Comparison of ENCODE assay signal across 15 mouse cellular contexts in genomic region chr9:66266237-66267170, GRCm38 (mm10).
A peak's percentile ranks its signal among the peaks of the same experiment; 100 is the strongest.
DNase-seq lines count a peak whose midpoint lies in the region; ATAC-seq and TF ChIP-seq lines count a peak whose summit lies in the region.
"Had no signal": no experiment of that assay in that cellular context is flagged by ENCODE, and none has a peak within 500 bp of the region (broad histone marks: within the 10 kb centered on the region; RNA-seq: fewer than 3 reads in every experiment).

No protein-coding gene starts in this region.

- TF ChIP-seq CTCF in forebrain, postnatal 0 days (IDR thresholded peaks at IDR 0.05; ENCODE audit: low read depth), result no peak

- H3K9ac ChIP-seq in forebrain, embryonic 14.5 days (ENCODE audit: low read length), result no peak overlapping the region
- H3K9ac ChIP-seq in forebrain, postnatal 0 days, result no peak overlapping the region
- H3K9ac ChIP-seq in intestine, embryonic 15.5 days, result no peak overlapping the region
- H3K9ac ChIP-seq: embryonic facial prominence, embryonic 12.5 days; lung, embryonic 14.5 days; stomach, embryonic 15.5 days had no signal

- H3K27me3 ChIP-seq in forebrain, embryonic 14.5 days (replicated peaks; ENCODE audit: control insufficient read depth, insufficient read depth, low read length), result no peaks in the 10 kb centered on the region
- H3K27me3 ChIP-seq in forebrain, postnatal 0 days (ENCODE audit: insufficient read depth, low read length), result no peaks in the 10 kb centered on the region
- no peaks in the 10 kb centered on the region for H3K27me3 ChIP-seq in intestine, embryonic 15.5 days (replicated peaks)
- H3K27me3 ChIP-seq: embryonic facial prominence, embryonic 12.5 days; stomach, embryonic 15.5 days had no signal

- H3K36me3 ChIP-seq in forebrain, embryonic 14.5 days (ENCODE audit: control insufficient read depth, insufficient read depth, low read length), result no peaks in the 10 kb centered on the region
- H3K36me3 ChIP-seq in forebrain, postnatal 0 days (ENCODE audit: insufficient read depth), result no peaks in the 10 kb centered on the region
- H3K36me3 ChIP-seq in intestine, embryonic 15.5 days, result no peaks in the 10 kb centered on the region
- H3K36me3 ChIP-seq: embryonic facial prominence, embryonic 12.5 days; stomach, embryonic 15.5 days had no signal

- no peak for ATAC-seq in forebrain, embryonic 14.5 days
- no peak for ATAC-seq in forebrain, postnatal 0 days
- peak; percentile 89 for ATAC-seq in intestine, embryonic 15.5 days

- H3K27ac ChIP-seq in forebrain, embryonic 14.5 days (ENCODE audit: low read depth, low read length), result no peak overlapping the region
- no peak overlapping the region for H3K27ac ChIP-seq in forebrain, postnatal 0 days (ENCODE audit: low read depth, low read length)
- H3K27ac ChIP-seq in intestine, embryonic 15.5 days, result peak overlapping the region; percentile 67
- H3K27ac ChIP-seq: embryonic facial prominence, embryonic 12.5 days; stomach, embryonic 15.5 days had no signal

- H3K4me2 ChIP-seq in forebrain, embryonic 14.5 days (ENCODE audit: low read length), result no peak overlapping the region
- H3K4me2 ChIP-seq in forebrain, postnatal 0 days (ENCODE audit: low read depth), result no peak overlapping the region
- H3K4me2 ChIP-seq in intestine, embryonic 15.5 days (replicated peaks), result no peak overlapping the region
- H3K4me2 ChIP-seq: embryonic facial prominence, embryonic 12.5 days; lung, embryonic 14.5 days; stomach, embryonic 15.5 days had no signal

- H3K4me3 ChIP-seq in forebrain, embryonic 14.5 days (ENCODE audit: low read depth, low read length), result no peak overlapping the region
- H3K4me3 ChIP-seq in forebrain, postnatal 0 days (ENCODE audit: low read depth, low read length), result no peak overlapping the region
- no peak overlapping the region for H3K4me3 ChIP-seq in intestine, embryonic 15.5 days (replicated peaks)
- H3K4me3 ChIP-seq: embryonic facial prominence, embryonic 12.5 days; megakaryocyte, embryonic 14.5 days; stomach, embryonic 15.5 days had no signal

- WGBS in forebrain, embryonic 14.5 days, result 72% methylated on average over 5 of the region's 5 CpGs
- WGBS in forebrain, postnatal 0 days, result 55% methylated on average over 5 of the region's 5 CpGs
- WGBS in intestine, embryonic 15.5 days, result 59% methylated on average over 5 of the region's 5 CpGs

- DNase-seq in adrenal gland, postnatal 14 days, result peak; percentile 23
- no peak for DNase-seq in adrenal gland, postnatal 10 days
- peak; percentile 11 for DNase-seq in forebrain, embryonic 14.5 days (ENCODE audit: low spot score)
- DNase-seq in forebrain, postnatal 0 days, result no peak
- peak; percentile 39 for DNase-seq in Muller cell, postnatal 12 days (ENCODE audit: inconsistent ontology term)
- DNase-seq in ovary, postnatal 10 days (ENCODE audit: low spot score), result no peak
- DNase-seq in urinary bladder, postnatal 36 days (ENCODE audit: low spot score in 2 of 2), result no peak
- DNase-seq: kidney, postnatal 25 days; lung, embryonic 14.5 days; right cerebral cortex, postnatal 4 days; thymus, postnatal 4 days had no signal

- H3K4me1 ChIP-seq in forebrain, embryonic 14.5 days (ENCODE audit: control insufficient read depth, insufficient read depth, low read length), result no peaks in the 10 kb centered on the region
- H3K4me1 ChIP-seq in forebrain, postnatal 0 days (ENCODE audit: insufficient read depth), result no peaks in the 10 kb centered on the region
- H3K4me1 ChIP-seq in intestine, embryonic 15.5 days (replicated peaks), result peaks cover 4% of the 10 kb centered on the region
- H3K4me1 ChIP-seq: stomach, embryonic 15.5 days had no signal

- no peaks in the 10 kb centered on the region for H3K9me3 ChIP-seq in forebrain, embryonic 14.5 days (replicated peaks; ENCODE audit: control insufficient read depth, low read length)
- H3K9me3 ChIP-seq in forebrain, postnatal 0 days (ENCODE audit: low read length), result no peaks in the 10 kb centered on the region
- no peaks in the 10 kb centered on the region for H3K9me3 ChIP-seq in intestine, embryonic 15.5 days
- H3K9me3 ChIP-seq: embryonic facial prominence, embryonic 12.5 days; megakaryocyte, embryonic 14.5 days; stomach, embryonic 15.5 days had no signal

Comparison
In these comparisons a context has a peak if more than half of its experiments do, and no peak if none do; other contexts are left out.
1. DNase-seq: peak in adrenal gland, postnatal 14 days (single experiment), forebrain, embryonic 14.5 days (single experiment) and Muller cell, postnatal 12 days (single experiment); none in adrenal gland, postnatal 10 days (single experiment), forebrain, postnatal 0 days (single experiment), ovary, postnatal 10 days (single experiment) and urinary bladder, postnatal 36 days (0 of 2).